Mouse (Mus musculus) spleen, postnatal 4 days (tissue): ENCODE measurements around the gene Olfm4.

Experiments
- DNase-seq, 2 experiments: peaks; one replicate each; pipeline ENCODE4 v3.0.0; 2022; ENCODE audit warnings: low spot score in 2 of 2

Olfm4 gene

DNA sequence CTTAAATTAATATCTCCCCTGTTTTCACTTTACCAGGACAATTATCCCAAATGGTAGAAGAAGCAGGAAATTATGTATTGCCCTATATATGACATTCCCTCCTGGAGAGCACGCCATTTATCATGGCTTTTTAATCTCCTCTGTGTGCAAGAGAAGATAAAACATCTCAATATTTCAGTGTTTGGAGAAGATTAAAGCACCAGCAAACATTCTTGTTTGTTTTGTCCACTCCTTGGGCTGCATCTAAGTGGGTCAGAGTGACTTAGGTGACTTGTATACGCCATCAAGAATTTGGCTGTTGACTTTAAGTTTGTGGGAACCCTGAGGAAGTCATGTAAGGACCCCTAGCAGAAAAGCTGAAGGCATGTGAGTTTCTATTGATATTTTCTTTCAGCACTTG lies at the start of gene Olfm4:
Olfm4 (plus strand) TSS at position 301 of the 400 bp plus-strand sequence.
- no peak for DNase-seq

DNA sequence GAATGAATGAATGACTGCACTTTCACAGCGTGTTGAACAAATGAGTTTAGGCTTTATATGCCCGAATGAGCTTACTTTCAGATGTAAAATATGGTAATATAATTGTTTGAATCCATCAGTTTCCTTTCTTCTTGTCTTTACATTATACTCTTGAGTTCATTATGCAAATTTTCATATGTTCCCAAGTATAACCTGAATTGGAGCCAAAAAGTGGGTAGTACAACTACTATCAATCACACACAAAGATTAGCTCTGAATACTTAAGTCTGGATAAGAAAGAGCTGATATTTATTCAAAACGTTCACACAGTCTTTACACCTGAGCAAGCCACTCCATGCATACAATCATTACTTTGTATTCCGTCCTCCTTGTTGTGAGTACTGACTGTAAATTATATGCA lies 49.5 kb upstream of the Olfm4 start:
- DNase-seq, result no peak

DNA sequence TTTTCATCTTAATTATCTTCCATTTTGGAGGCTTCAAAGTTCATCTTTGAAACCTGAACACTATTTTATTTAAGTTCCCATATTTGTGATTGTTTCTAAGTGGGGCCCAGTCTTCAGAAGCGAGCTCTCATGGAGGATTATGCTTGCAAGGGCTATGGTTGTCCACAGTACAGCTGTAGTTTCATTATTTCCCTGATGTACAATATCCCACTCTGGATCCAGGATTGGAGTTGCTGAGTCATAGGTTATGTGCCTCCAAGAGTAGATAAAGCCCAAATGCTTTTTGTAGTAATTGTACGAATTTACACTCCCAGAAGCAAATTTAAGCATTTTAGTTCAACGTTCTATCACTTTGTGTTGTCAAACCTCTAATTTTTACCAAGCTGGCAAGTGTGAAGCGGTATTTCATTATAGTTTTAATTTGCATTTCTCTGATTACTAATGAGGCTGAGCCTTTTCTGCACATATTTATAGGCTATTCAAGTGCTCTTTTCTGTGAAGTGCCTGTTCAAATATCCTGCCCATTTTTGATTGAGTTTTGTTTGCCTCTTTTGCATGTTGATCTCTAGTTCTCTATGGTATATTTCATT lies 46.9 kb upstream of the Olfm4 start:
- no peak for DNase-seq

DNA sequence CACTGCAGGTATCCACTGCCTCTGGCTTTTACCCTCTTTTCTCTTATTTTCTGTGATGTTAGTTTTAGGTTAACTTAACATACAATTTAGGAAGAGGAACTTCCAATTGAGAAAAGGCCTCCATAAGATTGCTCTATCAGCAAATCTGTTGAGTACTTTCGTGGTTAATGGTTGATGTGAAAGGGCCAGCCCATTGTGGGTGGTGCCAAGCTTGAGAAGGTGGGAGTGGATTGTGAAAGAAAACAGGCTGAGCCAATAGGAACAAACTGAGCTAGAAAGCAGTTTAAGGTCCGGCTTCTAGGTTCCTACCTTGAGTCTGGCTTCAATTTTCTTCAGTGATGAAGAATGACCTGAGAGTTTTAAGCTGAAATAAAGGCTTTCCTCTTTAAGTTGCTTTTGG lies 38.0 kb upstream of the Olfm4 start:
- DNase-seq, result no peak

DNA sequence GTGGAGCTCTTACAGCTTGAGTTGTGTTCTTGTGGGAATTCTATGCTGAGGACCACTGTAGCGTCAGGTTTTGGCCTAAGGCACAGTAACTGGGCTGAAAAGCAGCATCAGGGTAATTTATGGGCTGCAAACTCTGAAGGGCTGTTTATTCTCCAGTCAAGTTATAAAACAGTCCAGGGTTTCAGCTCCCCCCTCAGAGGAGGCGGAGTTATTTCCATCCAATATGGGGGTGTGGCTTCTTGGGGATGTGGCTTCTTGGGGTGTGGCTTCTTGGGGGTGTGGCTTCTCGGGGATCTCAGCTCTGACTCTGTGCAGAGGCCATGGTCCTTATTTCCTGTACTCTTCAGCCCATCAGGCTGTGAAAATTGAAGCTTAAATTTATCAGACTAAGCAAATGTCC lies 28.2 kb upstream of the Olfm4 start:
- no peak for DNase-seq

DNA sequence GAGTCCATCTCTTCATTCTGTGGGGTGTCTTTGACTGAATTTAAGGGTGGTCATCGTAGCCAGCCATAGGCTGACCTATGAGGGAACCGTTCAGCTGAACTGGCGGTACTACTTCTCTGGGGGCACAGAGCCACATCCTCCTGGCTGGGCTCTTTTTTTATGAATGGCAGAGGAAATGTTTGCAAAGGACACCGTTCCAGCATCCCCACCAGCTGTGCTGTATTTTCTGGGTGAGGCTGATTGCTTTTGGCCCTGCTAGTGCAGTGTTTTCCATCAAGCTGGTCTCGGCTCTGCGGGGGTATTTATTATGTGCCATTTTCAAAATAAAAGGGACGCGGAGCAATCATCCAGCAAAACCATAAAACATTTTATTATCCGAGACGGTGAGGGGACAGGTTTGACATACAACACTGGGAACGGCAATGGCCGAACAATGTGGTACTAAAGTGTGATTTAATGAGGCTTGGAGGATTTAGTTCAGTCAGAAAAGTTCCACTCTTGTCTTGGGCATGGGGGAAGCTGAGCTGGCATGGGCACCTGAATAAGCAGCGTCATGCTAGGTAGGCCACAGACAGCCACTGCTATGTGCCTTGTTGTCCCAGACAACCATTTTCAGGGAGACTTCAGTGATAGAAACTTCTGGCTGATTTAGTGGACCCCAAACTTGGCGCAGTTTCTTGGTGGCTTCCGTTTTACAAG lies 25.9 kb upstream of the Olfm4 start:
- DNase-seq, result no peak

DNA sequence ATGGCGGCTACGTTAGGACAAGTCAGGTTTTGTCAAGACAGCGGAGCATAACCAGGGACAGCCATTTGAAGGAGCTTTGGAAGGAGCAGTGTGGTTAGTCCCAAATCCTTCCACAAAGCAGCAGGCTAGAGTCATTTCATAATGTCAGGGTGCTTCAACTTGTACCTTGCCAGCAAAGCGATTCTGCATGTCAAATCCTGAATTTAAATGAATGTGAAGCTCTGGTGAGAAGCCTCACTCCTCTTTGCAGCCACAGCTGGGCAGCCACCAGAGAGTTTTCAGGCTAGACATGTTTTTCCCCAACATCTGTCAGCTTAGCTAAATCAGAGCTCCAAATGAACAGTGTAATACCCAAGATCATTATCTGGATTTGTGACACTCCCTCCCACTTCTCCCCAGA lies 22.7 kb upstream of the Olfm4 start:
- DNase-seq, result no peak

DNA sequence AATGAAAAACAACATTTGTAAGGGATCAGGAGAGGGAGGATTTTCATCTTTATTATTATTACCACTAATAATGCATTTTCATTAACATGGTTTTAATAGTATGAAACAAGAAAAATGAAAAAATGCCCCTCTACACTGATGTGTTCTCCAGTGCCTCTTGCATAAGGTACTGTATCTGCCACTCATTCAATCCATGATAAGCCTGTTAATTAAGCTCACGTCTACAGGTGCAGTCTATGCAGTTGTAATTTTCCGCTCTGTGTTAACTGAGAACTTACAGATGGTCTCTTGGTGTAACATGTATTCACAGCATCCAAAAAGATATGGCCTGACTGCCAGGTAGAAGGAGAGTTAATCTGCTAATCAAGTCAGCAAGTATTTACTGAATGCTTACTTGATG lies 22.3 kb upstream of the Olfm4 start:
- no peak for DNase-seq

DNA sequence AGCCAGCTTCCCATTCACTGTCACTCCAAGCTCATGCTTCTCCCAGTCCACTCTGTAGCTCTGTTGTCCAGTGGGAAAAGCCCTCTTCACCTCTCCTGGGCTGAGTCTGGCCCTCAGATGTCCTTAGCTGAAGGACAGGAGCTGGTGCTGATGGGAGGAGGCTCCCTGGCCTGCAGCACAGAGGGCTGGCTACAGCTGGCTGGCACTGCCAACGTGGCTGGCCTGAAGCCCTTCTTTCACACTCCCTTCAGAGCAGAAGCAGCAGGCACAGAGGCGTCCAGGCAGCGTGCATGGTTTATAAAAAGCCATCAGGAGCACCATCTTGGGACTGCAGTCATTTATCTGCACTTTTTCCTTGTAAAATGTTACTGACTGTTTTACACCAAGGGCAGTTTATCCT lies 13.7 kb upstream of the Olfm4 start:
- DNase-seq, result no peak

DNA sequence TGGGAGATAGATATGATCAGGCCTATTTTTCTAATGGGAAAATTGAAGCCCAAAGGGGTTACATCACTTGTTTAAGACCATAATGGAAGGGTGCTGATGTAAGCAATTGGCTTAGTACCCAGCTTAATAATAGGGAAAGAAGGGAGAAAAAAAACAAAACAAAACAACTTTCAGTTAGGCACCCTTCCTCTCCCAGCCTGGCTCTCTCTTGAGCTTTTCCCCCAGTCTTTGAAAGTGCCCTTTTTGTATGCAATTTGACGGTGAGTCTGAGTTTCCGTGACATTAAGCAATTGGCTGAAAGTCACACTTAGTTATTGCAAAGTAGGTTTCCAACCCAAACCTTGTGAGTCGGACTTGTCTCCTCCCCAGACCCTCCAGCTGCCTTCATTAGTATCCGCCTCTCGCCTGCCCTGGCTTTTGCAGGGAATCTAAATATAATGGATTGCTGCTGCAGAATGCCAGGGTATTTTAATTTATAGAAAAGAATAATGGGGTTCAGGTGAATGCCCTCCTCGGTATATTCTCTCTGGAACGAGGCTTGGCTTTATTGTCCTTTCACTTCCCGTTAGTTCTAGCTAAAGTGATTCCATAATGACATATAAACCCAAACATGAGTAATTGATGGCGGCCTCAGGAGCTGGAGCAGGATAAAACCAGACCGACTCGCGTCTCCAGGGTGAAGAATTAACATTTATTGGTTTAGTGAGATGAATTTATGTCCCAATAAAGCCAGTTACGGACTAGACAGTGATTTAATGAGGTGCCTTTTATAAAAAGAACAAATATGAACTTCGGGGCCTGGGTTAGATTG lies 12.7 kb upstream of the Olfm4 start:
- DNase-seq, result no peak

DNA sequence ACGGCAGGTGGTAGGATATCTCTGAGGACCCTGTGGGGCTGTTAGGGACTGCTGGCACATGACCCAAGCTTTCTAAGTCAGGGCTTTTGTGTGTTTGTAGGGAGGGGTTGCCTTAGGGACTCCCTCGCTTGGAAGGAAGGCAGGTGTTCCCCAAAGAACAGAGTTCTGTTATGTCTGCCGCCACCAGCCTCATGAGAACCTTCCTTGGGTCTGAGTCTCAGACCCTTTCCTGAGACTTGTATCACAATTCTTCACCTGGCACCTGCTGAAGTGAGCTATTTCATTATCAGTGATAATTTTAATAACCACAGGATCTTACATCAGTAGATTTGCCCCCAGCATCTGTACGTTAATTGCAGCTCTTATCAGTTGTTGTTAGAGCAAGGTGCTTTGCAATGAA lies 2.4 kb upstream of the Olfm4 start:
- no peak for DNase-seq

DNA sequence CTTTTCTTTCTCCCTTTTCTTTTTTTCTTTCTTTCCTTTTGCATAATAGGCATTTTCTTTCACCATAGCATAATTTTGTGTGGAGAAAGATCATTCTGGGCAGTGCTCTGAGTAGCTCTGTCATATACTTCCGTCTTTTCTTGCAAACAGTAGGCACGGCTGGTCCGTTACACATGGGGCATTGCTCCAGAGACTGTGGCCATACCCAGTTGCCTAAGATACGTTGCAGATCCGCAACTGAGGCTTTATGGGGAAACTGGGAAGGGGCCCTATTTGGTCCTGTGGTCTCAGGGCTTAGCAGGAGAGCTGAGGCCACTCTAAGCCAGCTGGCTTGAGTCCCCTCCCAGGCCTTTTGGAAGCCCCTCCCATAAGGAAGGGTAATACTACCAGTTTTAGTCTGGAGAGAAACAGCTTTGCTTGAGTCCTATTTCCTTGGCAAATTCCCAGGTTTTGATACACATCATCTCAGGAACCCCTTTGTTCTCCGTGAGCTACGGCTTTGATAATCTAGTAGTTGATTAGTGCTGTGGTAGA lies 1.3 kb downstream of the Olfm4 start:
- DNase-seq, result peak in 1 of 2 experiments; percentile 13

DNA sequence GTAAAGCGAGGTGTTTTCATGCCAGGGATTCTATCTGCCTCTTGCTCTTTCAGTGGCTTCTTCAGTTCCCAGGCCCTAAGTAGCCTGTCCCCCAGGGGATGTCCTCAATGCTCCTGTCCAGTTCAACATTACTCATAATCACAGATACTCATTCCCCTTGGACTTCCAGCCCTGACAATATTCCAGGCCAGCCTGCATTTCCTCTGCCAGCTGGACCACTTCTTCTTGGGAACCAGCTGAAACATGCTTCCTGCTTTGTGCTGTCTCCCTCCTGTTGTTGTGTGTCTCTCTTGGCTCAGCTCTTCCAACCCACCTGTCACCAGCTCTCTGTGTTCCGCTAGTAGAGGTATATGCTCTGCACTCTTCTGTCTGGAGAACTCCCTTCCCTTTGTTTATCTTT lies 1.8 kb downstream of the Olfm4 start:
- no peak for DNase-seq

DNA sequence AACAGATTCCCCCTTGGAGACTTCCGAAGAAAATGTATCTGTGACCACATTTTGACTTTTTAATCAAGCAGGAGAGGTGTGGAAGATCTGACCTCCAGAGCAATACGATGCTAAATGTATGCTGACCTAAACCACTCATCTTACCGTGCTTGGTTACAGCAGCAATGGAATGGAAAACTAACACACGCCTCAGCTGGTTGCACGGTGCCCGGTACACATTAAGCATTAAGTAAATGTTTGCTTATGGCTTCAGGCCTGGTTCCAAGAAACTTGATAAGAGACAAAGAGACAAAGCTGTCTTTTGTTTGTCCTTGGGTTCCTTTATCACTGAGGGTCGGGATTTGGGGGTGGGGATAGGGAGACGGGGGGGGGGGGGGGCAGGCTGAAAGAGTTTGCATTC lies 3.0 kb downstream of the Olfm4 start:
- DNase-seq, result no peak

DNA sequence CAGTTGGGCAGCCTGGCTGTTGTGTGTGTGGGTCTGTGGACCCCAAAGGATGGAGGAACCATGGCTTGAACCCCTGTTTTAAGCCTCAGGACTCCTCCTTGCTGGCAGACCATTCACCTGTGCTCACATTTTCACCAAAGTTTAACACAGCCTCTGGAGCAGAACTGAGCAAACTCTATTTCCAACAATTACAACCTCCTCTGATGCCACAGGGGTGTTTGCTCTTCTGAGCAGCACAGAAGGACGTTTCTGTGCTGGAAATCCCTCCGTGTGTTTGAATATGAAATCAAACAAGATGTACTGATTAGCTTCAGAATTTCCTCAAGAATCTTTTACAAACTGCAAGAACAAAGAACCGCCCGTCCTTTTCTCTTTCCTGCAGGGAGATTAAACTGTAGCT lies 5.9 kb downstream of the Olfm4 start:
- DNase-seq, result no peak

DNA sequence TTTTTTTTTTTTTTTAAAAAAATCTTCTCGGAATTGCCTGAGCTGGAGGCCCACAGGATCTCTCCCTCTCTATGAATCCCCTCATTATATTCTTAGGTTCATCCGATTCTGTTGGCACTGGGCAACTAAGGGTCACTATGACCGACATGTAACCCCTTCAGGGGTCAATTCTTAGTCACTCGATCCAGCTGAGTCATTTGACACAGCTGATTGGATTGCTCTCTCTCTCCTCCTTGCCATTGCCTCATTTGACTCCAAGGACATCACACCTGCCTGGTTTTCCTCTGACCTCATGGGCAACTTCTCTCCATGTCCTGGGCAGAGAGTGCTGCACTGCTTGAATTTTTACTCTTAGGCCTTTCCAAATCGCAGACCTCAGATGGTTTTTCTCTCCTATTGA lies 6.7 kb downstream of the Olfm4 start:
- no peak for DNase-seq

DNA sequence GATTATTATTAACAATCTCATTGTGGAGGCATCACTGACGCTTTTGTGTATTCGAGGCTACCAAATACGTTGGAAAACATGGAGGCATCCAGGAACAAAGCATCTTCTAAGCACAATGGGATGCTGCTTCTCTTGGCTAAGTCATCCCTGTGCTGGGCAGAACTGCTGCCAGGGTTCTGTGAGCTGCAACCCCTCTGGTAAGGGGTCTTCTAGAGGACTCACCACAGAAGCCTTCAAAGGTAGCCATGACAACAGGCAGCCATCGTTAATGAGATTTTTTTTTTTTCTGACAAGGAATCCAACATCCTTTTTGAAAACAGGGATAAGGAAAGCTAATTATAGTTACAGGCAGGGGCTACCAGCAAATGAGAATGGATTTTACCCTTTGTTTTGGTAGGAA lies 13.7 kb downstream of the Olfm4 start:
- DNase-seq, result no peak

DNA sequence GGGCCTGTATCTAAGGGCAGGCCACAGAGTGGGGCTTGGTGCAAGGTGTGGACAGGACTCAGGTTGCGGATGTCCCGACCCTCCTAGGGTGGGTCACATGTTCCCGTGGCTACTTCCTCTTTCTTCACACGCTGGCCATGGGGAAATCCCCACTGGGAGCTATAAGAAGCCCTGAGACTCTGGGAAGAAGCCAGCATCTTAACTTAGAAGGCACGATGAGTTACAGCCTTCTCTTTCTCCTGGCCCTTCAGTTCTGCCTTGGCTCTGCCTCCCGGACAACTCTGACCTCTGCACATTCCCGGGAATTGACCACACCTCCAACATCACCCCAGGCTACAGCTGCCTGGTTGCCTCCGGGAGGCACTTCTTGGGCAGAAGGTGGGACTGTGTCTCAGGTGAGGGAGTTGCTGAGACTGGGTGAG lies 16.2 kb downstream of the Olfm4 start:
- DNase-seq, result no peak

DNA sequence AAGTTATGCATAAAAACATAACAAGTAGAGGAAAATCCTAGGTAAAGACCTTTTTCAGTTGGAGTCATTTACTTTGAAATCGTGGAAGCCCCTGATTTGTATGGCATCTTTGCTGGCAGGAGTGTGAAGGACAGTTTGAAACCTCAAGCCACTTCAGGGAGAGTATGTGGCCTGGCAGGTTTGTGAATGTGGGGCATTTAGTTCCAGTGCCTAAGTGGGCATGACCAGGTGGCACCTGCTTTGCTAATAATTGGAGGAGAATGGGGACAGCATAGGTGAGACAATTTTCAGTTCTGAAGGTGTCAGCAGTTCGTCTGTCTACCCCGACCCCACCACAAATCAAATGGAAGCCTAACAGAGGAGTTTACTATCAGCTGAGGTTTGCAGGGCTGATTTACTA lies 23.8 kb downstream of the Olfm4 start:
- DNase-seq, result no peak

DNA sequence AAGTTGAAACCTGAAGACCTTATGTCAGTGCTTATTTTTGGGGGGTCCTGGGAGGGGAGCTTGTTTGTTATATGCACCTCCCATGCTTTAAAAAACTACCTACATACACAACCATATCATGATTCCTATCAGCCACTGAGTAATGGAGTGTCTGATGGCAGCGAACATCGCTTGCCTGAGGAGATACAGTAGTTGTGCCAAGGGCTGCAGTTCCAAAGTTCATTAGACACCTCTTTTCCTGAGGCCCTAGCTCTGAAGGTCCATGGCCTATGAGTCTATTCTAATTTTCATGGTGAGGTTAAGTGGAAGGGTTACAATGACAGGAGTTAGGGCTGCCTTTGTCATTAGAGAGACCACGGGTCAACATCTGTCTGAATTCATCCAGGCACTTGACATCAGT lies 26.5 kb downstream of the Olfm4 start:
- DNase-seq, result no peak

DNA sequence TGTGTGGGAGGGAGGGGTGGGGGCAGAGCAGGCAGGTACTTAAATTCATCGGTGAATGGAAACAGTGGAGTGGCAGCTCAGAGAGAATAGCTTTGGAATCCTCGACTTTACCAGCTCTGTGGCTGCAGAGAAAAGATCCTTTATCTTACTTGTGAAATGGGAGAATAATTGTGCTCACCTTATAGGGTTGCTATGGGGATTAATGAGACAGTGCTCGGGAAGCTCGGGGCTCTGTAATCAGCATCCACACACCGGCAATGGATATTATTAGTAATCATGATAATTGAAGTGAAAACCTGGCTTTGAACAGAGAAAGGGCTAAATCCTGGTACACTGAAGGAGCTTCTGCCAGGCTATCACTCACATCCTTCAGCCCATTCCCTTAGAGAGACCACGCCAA lies 31.1 kb downstream of the Olfm4 start:
- no peak for DNase-seq

DNA sequence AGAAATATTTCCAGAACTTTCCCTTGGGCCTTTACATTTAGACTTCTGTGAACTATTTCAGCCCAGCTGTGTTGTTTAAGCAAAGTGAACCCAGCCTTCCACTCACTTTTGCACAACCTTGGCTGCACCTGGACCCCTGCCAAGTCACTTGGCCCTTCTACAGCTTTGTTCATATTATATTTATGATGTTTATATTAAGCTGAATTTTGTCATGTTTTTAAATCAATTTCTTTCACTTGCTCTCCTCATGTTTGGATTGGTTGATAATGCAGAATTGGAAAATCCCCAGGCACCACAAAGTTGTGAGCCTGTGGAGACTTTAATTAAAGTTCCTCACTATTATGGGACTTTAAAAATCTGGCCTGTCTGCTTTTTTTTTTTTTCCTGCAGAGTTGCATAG lies 32.2 kb downstream of the Olfm4 start:
- no peak for DNase-seq

DNA sequence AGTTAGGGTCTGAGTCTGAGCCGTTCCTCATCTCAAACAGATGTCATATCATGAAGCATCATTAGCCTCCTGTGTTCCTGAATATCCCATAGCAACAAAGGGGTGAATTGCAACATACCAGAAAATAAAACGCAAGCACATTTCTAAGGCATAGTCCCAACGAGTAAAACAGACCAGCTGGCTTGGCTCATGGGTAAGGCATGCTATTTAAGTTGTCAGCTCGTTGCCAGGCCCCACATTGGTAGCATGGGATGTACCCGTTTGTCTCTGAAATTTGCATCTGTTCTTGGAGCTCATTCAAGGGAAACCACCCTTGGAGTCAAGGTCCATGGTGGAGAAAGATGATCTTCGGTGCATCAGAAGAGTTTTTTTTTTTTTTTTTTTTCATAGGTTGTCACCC lies 42.2 kb downstream of the Olfm4 start:
- no peak for DNase-seq
